Mouse (Mus musculus) kidney, adult 18-20 months (tissue): ENCODE measurements around the gene Meis2.

ENCODE experiments used
- DNase-seq: peaks from one replicate; pipeline ENCODE4 v3.0.0; 2021

Meis2 gene

GRCm38 (mm10) chr2:115853221-115853620 is 212.4 kb downstream of the Meis2 start:
- DNase-seq, result no peak

- DNase-seq, result peak; percentile 49
These were observed 213.0 kb downstream of the Meis2 start for GRCm38 (mm10) chr2:115852615-115853014.

- DNase-seq, result no peak
These were observed 213.5 kb downstream of the Meis2 start for GRCm38 (mm10) chr2:115852109-115852508.

GRCm38 (mm10) chr2:115850961-115851360 is 214.7 kb downstream of the Meis2 start:
- no peak for DNase-seq

GRCm38 (mm10) chr2:115842821-115843220 is 222.8 kb downstream of the Meis2 start:
- DNase-seq, result no peak

GRCm38 (mm10) chr2:115836034-115836433 is 229.6 kb downstream of the Meis2 start:
- no peak for DNase-seq

- no peak for DNase-seq
These were observed 243.3 kb downstream of the Meis2 start for GRCm38 (mm10) chr2:115822361-115822760.

GRCm38 (mm10) chr2:115817959-115818358 is 247.7 kb downstream of the Meis2 start:
- DNase-seq, result no peak

GRCm38 (mm10) chr2:115813721-115814120 is 251.9 kb downstream of the Meis2 start:
- no peak for DNase-seq

GRCm38 (mm10) chr2:115813316-115813715 is 252.3 kb downstream of the Meis2 start:
- no peak for DNase-seq
